Comparison of ENCODE assay signal across 8 mouse cellular contexts in genomic region chr8:92827243-92828034, GRCm38 (mm10). TPM values are rescaled to one million over a fixed set of nuclear protein-coding genes. Genes with fewer than 3 reads are reported as not detected.
DNase-seq lines count a peak whose midpoint lies in the region; ATAC-seq and TF ChIP-seq lines count a peak whose summit lies in the region.

Mmp2 (plus strand) TSS chr8:92827291.

- TF ChIP-seq CTCF in Patski (IDR thresholded peaks at IDR 0.05): no peak
- no peak for TF ChIP-seq CTCF in testis, adult 2 months (IDR thresholded peaks at IDR 0.05; ENCODE audit: control insufficient read depth, insufficient read depth, insufficient replicate concordance, low read depth, low read length)
- no peak for TF ChIP-seq CTCF in left cerebral cortex, adult 2 months (IDR thresholded peaks at IDR 0.05)

- no peak for DNase-seq in Patski (ENCODE audit: low read depth, low spot score)
- DNase-seq in embryo, embryonic 10.5 days (ENCODE audit: low spot score): peak; percentile 75
- peak; percentile 77 to 86 for DNase-seq in heart, adult 18-20 months
- peak; percentile 36 for DNase-seq in lung, postnatal 25 days (ENCODE audit: low spot score)
- no peak for DNase-seq in layer of hippocampus, adult 11-12 months (ENCODE audit: low spot score)
- DNase-seq in left cerebral cortex, adult 2 months (ENCODE audit: extremely low spot score in 1 of 2, low spot score in 2 of 2): no peak

- CTCF ChIA-PET in Patski (lab: Charles Lee): interaction anchor here (1.0 to 1.3 kb wide), 2 partner anchors 39 to 183 kb away, joined by 3 read pairs; no protein-coding TSS in a partner anchor

- 2% methylated on average over 37 of the region's 37 CpGs for WGBS in kidney, embryonic 15.5 days

- H3K9ac ChIP-seq in kidney, embryonic 15.5 days: peak within 1 kb of the TSS; percentile 56

- peaks cover 8% of the 10 kb centered on the region; the same call in 1 of the 2 replicates for H3K36me3 ChIP-seq in kidney, embryonic 15.5 days
- H3K36me3 ChIP-seq in testis, adult 2 months (ENCODE audit: control insufficient read depth, insufficient read depth, low read length): no peaks in the 10 kb centered on the region

- intact Hi-C loops in left cerebral cortex, adult 2 months (cut with DNase I): no loop called here

- peak within 1 kb of the TSS; percentile 55 for H3K4me3 ChIP-seq in kidney, embryonic 15.5 days (replicated peaks)
- peak within 1 kb of the TSS; percentile 50 for H3K4me3 ChIP-seq in testis, adult 2 months (ENCODE audit: control insufficient read depth, low read depth, low read length)
- no peak within 1 kb of the TSS; the same call in 1 of the 2 replicates for H3K4me3 ChIP-seq in left cerebral cortex, adult 2 months

- peak within 1 kb of the TSS; percentile 88 for H3K27ac ChIP-seq in kidney, embryonic 15.5 days
- no peak within 1 kb of the TSS for H3K27ac ChIP-seq in testis, adult 2 months (ENCODE audit: control insufficient read depth, insufficient read depth, low read depth, low read length)
- no peak within 1 kb of the TSS for H3K27ac ChIP-seq in left cerebral cortex, adult 2 months

- no peak for ATAC-seq in Patski
- peak; percentile 87 for ATAC-seq in kidney, embryonic 15.5 days (replicated peaks; ENCODE audit: low FRiP score)

- in situ Hi-C loops in Patski (cut with MboI; ENCODE audit: low pct_unique_long_range_greater_than_20kb): loop anchor here (10.0 to 25.0 kb wide), 3 partner anchors 57 to 1440 kb away; partner anchors contain the start of gene Amfr

- no peaks in the 10 kb centered on the region for H3K9me3 ChIP-seq in kidney, embryonic 15.5 days (replicated peaks)

- no peaks in the 10 kb centered on the region for H3K27me3 ChIP-seq in Patski
- 0 out of 2 replicates have a peak, but pooled peaks cover 5% of the 10 kb centered on the region for H3K27me3 ChIP-seq in kidney, embryonic 15.5 days
- no peaks in the 10 kb centered on the region for H3K27me3 ChIP-seq in testis, adult 2 months (ENCODE audit: control insufficient read depth, insufficient read depth, low read length)

- TF ChIP-seq POLR2A in testis, adult 2 months (IDR thresholded peaks at IDR 0.05; ENCODE audit: control insufficient read depth, low read depth, low read length): no peak

- peak within 1 kb of the TSS; percentile 75 for H3K4me2 ChIP-seq in kidney, embryonic 15.5 days

- H3K4me1 ChIP-seq in kidney, embryonic 15.5 days: peaks cover 26% of the 10 kb centered on the region
- no peaks in the 10 kb centered on the region for H3K4me1 ChIP-seq in testis, adult 2 months (ENCODE audit: control insufficient read depth, insufficient read depth, low read length)

- POLR2A ChIA-PET in Patski (lab: Charles Lee): no interaction called here

RNA-seq across cellular contexts. Expression of gene Mmp2, which starts in this region (rescaled TPM):
- polyA plus RNA-seq in Patski (2021): 40.5 TPM
- 10 to 100 TPM; 57.2 to 58.8 TPM for total RNA-seq in heart, adult 18-20 months (2021)
- polyA plus RNA-seq in kidney, embryonic 15.5 days (2015; fragmentation: Nextera tagmentation; extraction: Ambion mirVana): 128 and 137 TPM in 2 replicates
- polyA plus RNA-seq in testis, adult 2 months (2012; rRNA removed): 4.3 and 4.7 TPM in 2 replicates
- total RNA-seq in left cerebral cortex, adult 2 months (2021): 1 to 10 TPM; 1.9 to 2.1 TPM

Comparison
In these comparisons a context has a peak if more than half of its experiments do, and no peak if none do; other contexts are left out.
1. RNA of gene Mmp2 (total RNA-seq): 57.2 to 58.8 TPM in heart, adult 18-20 months; 1.9 to 2.1 TPM in left cerebral cortex, adult 2 months; every median in the first group is over 10 times any median in the second.
2. DNase-seq: peak in embryo, embryonic 10.5 days (single experiment), heart, adult 18-20 months (2 of 2) and lung, postnatal 25 days (single experiment); none in Patski (single experiment), layer of hippocampus, adult 11-12 months (single experiment) and left cerebral cortex, adult 2 months (0 of 2).